Mouse (Mus musculus): ENCODE results near the gene Fam117b. TPM values are rescaled to one million over a fixed set of nuclear protein-coding genes. Genes with fewer than 3 reads are reported as not detected.

The Fam117b gene
- 45.4 to 56.4 TPM (median 54.1 TPM) in 4 replicates for total RNA-seq (2023; ENCODE audit: inconsistent age)

DNA sequence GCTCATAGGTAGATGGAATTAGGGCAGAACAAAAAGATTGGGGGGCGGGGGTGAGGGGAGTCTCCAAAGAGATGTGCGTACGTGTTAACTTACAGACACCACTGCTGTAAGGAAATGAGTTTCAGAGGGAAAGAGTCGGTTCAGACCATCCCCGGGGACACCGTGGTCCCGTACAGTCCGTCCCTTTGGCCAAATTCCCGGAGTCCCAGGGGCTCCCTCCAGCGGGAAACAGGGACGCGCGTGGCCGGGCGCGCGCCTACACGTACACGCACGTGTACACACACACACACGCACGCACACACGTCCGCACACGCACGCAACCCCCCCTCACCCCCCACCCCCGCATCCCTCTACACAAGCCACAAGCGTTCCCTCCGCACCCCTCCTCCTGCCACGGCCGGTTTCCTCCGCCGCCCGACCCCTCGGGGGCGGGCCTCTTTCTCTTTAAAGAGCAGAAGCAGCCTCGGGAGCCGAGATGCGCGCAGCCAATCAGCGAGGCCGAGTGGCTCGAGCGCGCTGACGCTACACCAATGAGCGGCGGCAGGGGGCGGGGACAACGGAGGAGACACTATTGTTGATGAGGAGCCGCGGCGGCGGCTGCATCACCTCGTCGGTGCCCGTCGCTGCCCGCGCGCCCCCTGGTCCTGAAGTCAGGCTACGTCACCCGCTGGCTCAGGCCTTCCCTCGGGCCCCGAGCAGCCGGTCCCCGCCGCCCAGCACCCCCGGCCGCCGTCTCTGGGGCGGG lies at the start of gene Fam117b:
Gene Fam117b, plus strand, starts transcription at position 594 of the 745 bp plus-strand sequence.

Other genes with a start within 250 kb of the Fam117b start
- 81.7 to 89.5 TPM (median 85.2 TPM) in 4 replicates for gene Sumo1, start 242.2 kb upstream of the Fam117b start, total RNA-seq (2023; ENCODE audit: inconsistent age)
- gene Nop58, start 228.0 kb upstream of the Fam117b start, total RNA-seq (2023; ENCODE audit: inconsistent age), result 149 to 165 TPM (median 158 TPM) in 4 replicates
- gene Bmpr2, start 149.6 kb upstream of the Fam117b start, total RNA-seq (2023; ENCODE audit: inconsistent age), result 1.1 to 2.3 TPM (median 1.6 TPM) in 4 replicates
- gene Ica1l, start 130.2 kb downstream of the Fam117b start, total RNA-seq (2023; ENCODE audit: inconsistent age), result 0.66 to 1.5 TPM (median 1.1 TPM) in 4 replicates
- 11.4 to 14.6 TPM (median 13.8 TPM) in 4 replicates for gene Carf, start 185.2 kb downstream of the Fam117b start, total RNA-seq (2023; ENCODE audit: inconsistent age)
- gene Wdr12, start 185.6 kb downstream of the Fam117b start, total RNA-seq (2023; ENCODE audit: inconsistent age), result 25.1 to 29.9 TPM (median 25.9 TPM) in 4 replicates

Measured in B cell, adult (primary cell).